Mouse (Mus musculus) embryonic fibroblast, embryonic 13.5 days (primary cell): ENCODE measurements around the gene Lgals3bp. TPM values are rescaled to one million over a fixed set of nuclear protein-coding genes. Genes with fewer than 3 reads are reported as not detected.

Experiments used
- H3K27ac ChIP-seq: 2 replicates; pipeline ENCODE4 v1.5.1; 2012; ENCODE audit warnings: low read length, control low read depth, inconsistent platforms; ENCODE audit not compliant: insufficient read depth
- H3K4me1 ChIP-seq: 2 replicates; pipeline ENCODE4 v1.6.1; 2011; ENCODE audit warnings: low read length; ENCODE audit not compliant: control insufficient read depth, insufficient read depth
- H3K4me3 ChIP-seq: 2 replicates; pipeline ENCODE4 v1.5.1; 2011; ENCODE audit warnings: mild to moderate bottlenecking, control low read depth, low read length; ENCODE audit not compliant: insufficient read depth
- CTCF ChIP-seq: IDR thresholded peaks from 2 replicates; pipeline ENCODE4 v1.5.1; 2011; ENCODE audit warnings: mild to moderate bottlenecking, control low read depth, low read length, moderate library complexity, borderline replicate concordance; ENCODE audit not compliant: insufficient read depth
- POLR2A ChIP-seq: IDR thresholded peaks from 2 replicates; pipeline ENCODE4 v1.6.1; 2011; ENCODE audit warnings: low read depth, mild to moderate bottlenecking, control low read depth, low read length, moderate library complexity
- polyA plus RNA-seq: library from polyadenylated mRNA; stranded (reverse); fragments of >200 nt; gene quantifications from 2 replicates; pipeline ENCODE4 v1.2.4, GENCODE M21; 2011; ENCODE audit warnings: low read depth; ENCODE audit not compliant: missing spikeins, insufficient read length

Lgals3bp gene
- polyA plus RNA-seq, 1 experiment: 116 TPM

DNA sequence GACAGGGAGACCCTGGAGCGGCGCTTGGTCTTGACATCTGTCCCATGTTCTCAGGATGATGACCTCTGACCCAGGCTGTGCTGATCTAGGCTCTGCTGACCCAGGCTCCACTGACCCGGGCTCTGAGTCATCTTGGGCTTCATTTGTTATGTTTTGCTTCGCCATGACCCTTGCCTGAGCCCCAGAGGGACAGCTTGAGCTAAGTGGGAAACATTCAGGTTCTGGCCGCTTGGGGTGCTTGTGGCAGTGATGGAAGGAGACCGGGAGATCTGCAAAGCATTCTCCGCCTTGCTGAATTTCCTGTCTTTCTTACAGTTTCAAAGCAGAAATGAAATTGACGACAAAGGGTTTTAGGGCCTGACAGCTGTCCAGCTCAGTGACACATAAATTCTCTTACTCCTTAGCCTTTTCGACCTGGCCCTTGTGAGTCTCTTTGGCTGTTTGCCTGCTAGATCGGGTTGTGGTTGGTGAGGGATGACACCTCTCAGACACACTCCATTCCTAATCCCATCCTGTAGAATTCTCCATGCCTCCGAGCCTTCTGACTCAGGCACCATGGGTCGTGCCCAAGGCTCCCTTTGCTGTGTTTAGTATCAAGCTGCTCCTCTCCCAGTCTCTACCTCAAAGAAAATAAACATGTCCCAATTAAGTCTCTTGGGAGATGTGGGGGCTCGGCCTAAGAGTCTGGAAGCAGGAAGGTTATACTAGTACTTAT, 22.9 kb upstream of the Lgals3bp start:
- H3K4me1 ChIP-seq: peaks cover 12% of the 10 kb centered on the region

DNA sequence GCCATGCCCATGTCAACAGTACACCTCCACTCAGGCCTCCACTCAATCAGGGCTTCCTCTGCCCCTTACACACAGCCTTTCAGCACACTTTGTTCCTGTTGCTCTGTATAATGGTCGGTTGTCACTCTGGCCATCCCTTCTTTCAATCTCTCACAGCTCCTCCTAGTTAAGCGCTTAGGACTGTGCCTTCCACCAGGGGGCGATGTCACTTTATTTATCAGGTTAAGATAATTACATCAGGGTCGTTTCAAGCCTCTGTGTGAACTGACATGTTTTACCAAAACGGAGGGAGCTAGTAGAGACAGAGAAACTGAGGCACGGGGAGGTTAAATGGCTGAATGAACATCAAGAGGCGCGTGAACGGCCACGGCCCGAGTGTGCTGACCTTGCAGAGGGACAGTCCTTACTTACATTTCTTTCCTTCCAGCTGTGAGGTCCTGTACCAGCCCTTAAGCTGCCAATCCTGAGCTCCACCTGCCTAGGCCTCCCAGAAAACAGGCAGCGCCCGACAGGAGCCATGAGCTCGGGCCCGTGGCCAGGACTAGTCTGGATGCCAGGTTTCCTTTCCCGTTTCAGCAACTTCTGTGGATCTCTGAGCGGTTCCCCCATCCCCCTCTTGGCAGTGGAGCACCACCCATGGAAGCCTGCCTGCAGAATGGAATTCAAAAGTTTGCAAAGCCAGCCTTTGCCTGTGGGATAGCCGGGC, 21.5 kb upstream of the Lgals3bp start:
- Histone ChIP-seq H3K4me3 (no peak overlapping the region), H3K4me1 (peaks cover 6% of the 10 kb centered on the region; the same call in 1 of the 2 replicates), H3K27ac (peak overlapping the region; percentile 19; the same call in 1 of the 2 replicates)
- TF ChIP-seq CTCF: 0 out of 2 replicates have a peak, but pooled peaks have one; percentile 15
- no peak for TF ChIP-seq POLR2A

More for the DNA sequence above, 22.9 kb upstream of the Lgals3bp start:
- H3K27ac ChIP-seq: no peak overlapping the region
- no peak for TF ChIP-seq POLR2A
- no peak for TF ChIP-seq CTCF
- no peak overlapping the region for H3K4me3 ChIP-seq

DNA sequence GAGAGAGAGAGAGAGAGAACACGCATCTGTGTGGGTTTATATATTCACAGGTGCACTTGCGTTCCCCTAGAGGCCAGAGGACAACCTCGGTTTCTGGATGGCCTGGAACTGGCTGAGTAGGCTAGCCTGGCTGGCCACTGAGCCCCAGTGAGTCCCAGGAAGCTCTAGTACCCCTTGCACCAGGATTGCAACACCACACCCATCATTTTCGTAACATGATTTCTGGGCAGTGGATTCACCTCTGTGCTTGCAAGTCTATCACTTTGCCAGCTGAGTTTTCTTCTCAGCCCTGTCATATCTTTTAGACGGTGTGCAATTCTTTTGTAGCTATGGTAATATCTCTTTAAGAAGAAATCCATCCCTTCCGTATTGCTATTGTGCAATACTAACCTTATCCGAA, 18.4 kb upstream of the Lgals3bp start:
- H3K4me3 ChIP-seq: no peak overlapping the region
- TF ChIP-seq CTCF (no peak), POLR2A (no peak)
- peaks cover 17% of the 10 kb centered on the region for H3K4me1 ChIP-seq
- H3K27ac ChIP-seq: no peak overlapping the region

DNA sequence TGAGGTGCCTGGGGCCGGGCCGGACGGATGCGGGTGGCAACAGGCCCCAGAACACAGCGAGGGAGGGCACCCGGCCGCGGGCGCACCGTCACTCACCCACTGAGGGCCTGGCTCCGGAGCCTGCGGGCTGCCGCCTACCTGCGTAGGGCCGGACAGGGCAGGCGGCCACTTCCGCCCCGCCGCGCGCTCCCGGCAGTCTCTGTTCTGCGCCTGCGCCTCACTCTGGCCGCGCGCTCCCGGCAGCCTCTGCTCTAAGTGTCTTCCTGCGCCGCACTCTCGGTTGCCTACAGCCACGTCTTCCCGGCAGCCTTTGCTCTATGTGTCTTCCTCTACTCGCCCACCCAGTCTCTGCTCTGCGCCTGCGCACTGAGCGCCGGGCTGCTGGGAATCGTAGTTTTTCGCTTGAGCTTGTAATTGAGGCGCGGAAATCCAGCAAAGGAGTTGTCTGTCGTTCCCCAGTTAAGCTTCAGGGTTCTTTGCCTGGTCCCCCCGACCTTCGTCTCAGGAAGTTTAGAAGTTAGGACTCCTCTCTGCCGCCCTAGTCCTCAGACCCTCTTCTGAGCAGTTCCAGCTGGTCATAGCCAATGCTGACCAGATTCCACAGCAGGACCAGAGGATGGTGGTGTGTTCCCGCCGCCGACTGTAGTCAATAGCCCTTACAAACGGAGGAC, 17.1 kb upstream of the Lgals3bp start, which contains the start of gene Cant1:
Gene Cant1 (minus strand): TSS at position 253 of the 671 bp plus-strand sequence.
- H3K4me3 ChIP-seq: peak within 1 kb of the TSS; percentile 92
- no peak within 1 kb of the TSS for H3K27ac ChIP-seq
- H3K4me1 ChIP-seq: peaks cover 14% of the 10 kb centered on the region
- TF ChIP-seq CTCF (no peak), POLR2A (peak; percentile 57)

DNA sequence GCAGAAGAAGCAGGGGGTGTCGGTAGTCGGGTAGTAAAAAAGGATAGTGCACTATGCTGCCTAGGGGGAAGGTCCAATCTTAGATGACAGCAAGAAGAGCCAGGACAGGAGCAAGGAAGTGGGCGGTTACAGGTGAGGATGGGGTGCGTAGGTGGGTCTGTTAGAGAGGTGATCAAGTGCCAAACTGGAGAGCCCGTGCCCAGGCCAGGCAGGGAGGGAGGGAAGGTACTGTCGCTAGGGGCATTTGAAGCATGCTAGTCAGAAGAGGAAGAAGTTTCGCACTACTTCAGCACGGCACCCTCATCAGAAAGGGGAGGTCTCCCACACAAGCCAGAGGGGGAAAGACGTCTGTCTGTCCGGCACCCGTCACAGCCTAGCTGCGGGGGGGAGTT, 16.5 kb upstream of the Lgals3bp start:
- Histone ChIP-seq H3K4me3 (peak overlapping the region; percentile 92), H3K27ac (no peak overlapping the region), H3K4me1 (peaks cover 14% of the 10 kb centered on the region)
- TF ChIP-seq POLR2A (no peak), CTCF (no peak)

DNA sequence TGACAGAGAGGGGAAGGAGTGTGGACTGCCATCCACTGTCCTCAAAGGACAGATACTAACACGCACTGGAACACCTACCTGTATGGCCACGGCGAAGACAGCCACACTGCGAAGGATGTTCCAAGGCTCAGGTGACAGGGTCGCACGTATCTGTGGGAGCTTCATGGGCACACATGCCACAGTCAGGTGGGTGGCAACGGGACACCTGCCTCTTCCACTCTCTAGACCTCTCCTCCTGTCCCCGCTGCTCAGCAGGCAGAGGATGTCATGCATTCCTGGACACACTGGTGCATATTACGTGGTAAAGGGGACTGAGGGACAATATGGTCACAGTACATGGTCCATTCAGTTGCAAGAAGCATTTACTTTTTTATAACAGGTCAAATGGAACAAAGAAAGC, 15.6 kb upstream of the Lgals3bp start:
- H3K4me1 ChIP-seq: peaks cover 14% of the 10 kb centered on the region
- 0 out of 2 replicates have a peak overlapping the region, but pooled peaks have one; percentile 92 for H3K4me3 ChIP-seq
- H3K27ac ChIP-seq: no peak overlapping the region
- TF ChIP-seq POLR2A (0 out of 2 replicates have a peak, but pooled peaks have one; percentile 6), CTCF (no peak)

DNA sequence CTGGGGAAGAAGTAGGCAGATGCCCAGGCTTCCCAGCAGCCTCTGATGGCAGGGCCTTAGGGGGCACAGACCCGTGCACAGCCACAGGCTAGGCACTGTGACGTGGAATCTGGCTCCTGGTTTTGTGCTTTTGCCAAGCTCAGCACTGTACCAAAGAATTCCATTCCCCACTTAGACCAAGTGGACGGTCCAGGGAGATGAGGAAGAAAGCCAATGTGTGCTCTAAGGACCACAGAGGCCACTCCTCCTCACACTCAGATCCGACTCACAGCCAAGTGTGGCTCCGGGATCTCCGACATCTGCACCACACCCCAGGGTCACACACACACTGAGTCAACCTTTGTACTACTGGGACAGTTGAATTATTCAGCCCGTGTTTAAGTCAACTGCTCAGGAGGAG, 14.2 kb upstream of the Lgals3bp start:
- H3K27ac ChIP-seq: no peak overlapping the region
- H3K4me3 ChIP-seq: no peak overlapping the region
- TF ChIP-seq CTCF (no peak), POLR2A (no peak)
- H3K4me1 ChIP-seq: peaks cover 14% of the 10 kb centered on the region

DNA sequence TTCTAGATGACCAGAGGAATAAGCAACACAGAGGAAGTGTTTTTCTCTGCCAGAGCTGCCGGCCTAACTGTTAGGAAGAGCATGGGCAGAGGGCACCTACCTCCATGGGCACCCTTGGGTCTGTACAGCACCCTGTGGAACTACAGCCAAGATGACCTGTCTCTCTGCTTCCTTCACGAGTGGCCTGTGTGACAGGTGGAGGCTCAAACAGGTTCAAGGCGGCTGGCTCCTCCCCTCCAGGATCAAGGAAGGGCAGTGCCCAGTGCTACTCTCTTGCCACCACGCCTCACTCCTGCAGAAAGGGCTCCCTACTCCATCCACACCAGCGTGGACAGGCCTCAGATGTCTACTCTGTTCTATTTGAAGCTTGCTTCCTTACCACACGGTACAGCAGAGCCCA, 13.7 kb upstream of the Lgals3bp start:
- H3K27ac ChIP-seq: no peak overlapping the region
- peaks cover 14% of the 10 kb centered on the region for H3K4me1 ChIP-seq
- TF ChIP-seq POLR2A (no peak), CTCF (no peak)
- no peak overlapping the region for H3K4me3 ChIP-seq

DNA sequence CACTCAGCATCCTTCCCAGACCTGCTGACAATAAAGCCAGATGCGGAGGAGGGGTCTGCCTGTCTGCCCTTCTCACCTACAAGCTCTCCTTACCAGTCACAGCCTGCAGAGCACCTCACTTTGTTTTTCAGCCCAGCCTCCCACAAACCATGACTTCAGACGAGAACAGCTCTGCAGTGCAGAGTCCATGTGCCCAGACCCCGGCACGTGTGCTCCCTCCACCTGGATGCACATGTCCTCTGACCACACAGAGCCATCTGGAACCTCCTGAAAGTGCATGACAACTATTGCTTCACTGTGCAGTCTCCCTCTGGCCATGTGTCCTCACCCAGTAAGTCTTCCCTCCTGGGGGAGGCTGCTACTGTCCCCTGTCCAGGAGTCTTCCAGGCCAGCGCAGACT, 12.4 kb upstream of the Lgals3bp start:
- peaks cover 14% of the 10 kb centered on the region for H3K4me1 ChIP-seq
- TF ChIP-seq POLR2A: no peak
- H3K4me3 ChIP-seq: no peak overlapping the region
- no peak overlapping the region for H3K27ac ChIP-seq
